Mouse (Mus musculus): ENCODE results near the gene Gsx1.

The Gsx1 gene

GRCm38 (mm10) chr5:147204905-147205304 is 16.4 kb downstream of the Gsx1 start:
- peak; percentile 56 for DNase-seq (ENCODE audit: low read depth, low spot score)

GRCm38 (mm10) chr5:147207852-147208251 is 19.4 kb downstream of the Gsx1 start:
- DNase-seq (ENCODE audit: low read depth, low spot score): no peak

DNA sequence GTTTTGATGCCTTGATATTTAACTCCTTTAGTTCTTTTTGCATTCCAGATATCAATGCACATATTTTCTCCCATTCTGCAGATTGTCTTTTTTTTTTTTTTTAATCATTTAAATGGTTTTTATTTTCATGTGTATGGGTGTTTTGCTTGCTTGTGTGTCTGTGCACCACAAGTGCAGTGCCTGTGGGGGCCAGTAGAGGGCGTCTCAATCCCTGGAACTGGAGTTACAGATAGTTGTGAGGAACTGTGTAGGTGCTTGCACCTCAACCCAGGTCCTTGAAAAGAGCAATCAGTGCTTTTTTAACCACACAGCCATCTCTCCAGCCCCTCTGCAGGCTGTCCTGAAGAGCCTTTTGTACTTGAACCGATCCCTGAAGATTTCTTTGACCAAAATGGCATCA is 20.0 kb downstream of the Gsx1 start:
- no peak for DNase-seq (ENCODE audit: low read depth, low spot score)

GRCm38 (mm10) chr5:147227354-147228112 is 39.0 kb downstream of the Gsx1 start:
- peak; percentile 81 for DNase-seq (ENCODE audit: low read depth, low spot score)

DNA sequence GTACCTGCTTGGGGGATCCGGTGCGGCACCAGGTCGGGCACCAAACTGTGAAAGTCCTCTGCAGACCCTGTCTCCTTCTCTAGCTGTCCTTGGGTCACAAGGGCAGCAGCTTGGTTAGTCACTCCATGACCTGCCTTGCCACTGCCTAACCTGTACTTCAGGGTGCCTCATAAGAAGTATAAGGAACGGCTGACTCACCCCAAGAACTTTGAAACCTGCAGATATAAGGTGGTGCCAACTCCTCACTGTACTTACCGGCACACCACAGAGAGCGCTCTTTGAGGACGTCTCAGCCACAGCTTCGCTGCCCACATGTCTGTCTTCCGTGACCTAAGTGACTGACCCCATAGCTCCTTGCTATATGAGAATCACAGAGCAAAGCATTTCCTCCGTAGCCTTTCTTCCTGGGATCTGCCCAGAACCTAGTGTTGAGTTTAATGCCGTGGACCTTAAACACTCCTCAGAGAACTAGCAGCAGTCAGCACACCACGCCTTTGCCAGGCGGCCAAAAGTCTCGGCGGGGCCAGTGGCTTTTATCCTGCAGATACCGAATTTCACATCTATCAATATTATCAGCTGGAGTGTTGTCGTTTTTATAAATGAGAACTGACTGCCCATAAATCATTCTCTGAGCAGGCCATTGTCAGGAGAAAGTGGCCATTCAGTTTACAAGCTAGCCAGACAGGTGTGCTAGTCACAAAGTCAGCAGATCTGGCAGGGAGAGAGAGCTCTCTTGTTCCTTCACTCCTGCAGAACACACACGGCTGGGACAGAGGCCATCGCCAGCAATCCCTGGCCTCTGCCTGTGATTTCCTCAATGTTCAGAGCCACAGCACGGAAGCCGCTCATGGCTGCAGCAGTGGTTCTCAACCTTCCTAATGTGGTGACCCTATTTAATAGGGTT is 47.2 kb downstream of the Gsx1 start:
- DNase-seq (ENCODE audit: low read depth, low spot score): no peak

Measured in ES-CJ7 (cell line).